Mouse (Mus musculus): Measurements from ENCODE around the gene Wdr63.

GRCm38 (mm10) chr3:145991976-145992730 lies 115.8 kb downstream of the Wdr63 start:
- TF ChIP-seq CTCF (IDR thresholded peaks at IDR 0.05; ENCODE audit: insufficient read depth, low read depth, low read length) (no peak), POLR2A (IDR thresholded peaks at IDR 0.05; ENCODE audit: insufficient read depth, low read depth, low read length) (no peak)
